Mouse (Mus musculus): Measurements from ENCODE around the gene Cntnap4. TPM values are rescaled to one million over a fixed set of nuclear protein-coding genes. Genes with fewer than 3 reads are reported as not detected.

The Cntnap4 gene
- polyA plus RNA-seq, 1 experiment = 4.6 TPM

DNA sequence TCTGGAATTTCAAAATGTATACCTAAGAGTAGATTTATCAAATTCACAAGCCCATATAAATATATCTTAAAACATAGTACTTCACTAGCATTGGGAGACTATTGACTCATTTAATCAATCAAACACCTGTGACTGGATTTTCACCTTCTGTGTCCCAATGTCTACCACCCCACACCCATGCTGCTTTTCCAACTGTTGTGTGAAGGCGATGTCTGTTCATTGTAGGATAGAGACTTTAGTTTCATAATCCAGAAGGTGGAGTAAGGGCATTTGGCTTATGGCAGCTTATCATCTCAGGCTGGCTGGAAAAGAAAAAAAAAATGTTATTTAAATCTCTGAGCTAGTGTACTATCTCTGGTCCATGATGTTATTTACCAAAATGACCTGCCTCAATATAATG, 83.4 kb downstream of the Cntnap4 start:
- Histone ChIP-seq H3K4me2 (ENCODE audit: low read depth) (no peak overlapping the region), H3ac (ENCODE audit: control insufficient read depth, insufficient read length) (no peak overlapping the region), H3K79me2 (ENCODE audit: control insufficient read depth, insufficient read depth) (no peaks in the 10 kb centered on the region), H3K27me3 (ENCODE audit: control insufficient read depth, insufficient read depth, insufficient read length) (no peaks in the 10 kb centered on the region), H3K4me3 (no peak overlapping the region), H3K36me3 (ENCODE audit: control insufficient read depth, insufficient read depth) (no peaks in the 10 kb centered on the region)
- TF ChIP-seq MYOG (IDR thresholded peaks at IDR 0.05; ENCODE audit: control insufficient read depth in 1 of 3, insufficient read depth in 1 of 3, insufficient read length in 2 of 3, low read depth in 2 of 3) = no peak
- TF ChIP-seq SRF (IDR thresholded peaks at IDR 0.05; ENCODE audit: control insufficient read depth, insufficient read length, low read depth) = no peak
- TF ChIP-seq POLR2A (IDR thresholded peaks at IDR 0.05; ENCODE audit: insufficient read length, low read depth) = no peak
- no peak for TF ChIP-seq MYOD1 (IDR thresholded peaks at IDR 0.05; ENCODE audit: control insufficient read depth in 1 of 3, insufficient read length in 2 of 3, low read depth in 2 of 3)
- TF ChIP-seq TCF3 (IDR thresholded peaks at IDR 0.05; ENCODE audit: insufficient read length, low read depth) = no peak
- no peak for TF ChIP-seq E2F4 (IDR thresholded peaks at IDR 0.05; ENCODE audit: insufficient read depth)
- no peak for TF ChIP-seq REST (IDR thresholded peaks at IDR 0.05; ENCODE audit: insufficient read depth, insufficient read length)
- no peak for TF ChIP-seq TCF12 (IDR thresholded peaks at IDR 0.05; ENCODE audit: insufficient read depth, poor library complexity, severe bottlenecking)
- TF ChIP-seq MAX (IDR thresholded peaks at IDR 0.05; ENCODE audit: low read depth) = no peak
- TF ChIP-seq POLR2AphosphoS2 (IDR thresholded peaks at IDR 0.05; ENCODE audit: insufficient read length, low read depth) = no peak

DNA sequence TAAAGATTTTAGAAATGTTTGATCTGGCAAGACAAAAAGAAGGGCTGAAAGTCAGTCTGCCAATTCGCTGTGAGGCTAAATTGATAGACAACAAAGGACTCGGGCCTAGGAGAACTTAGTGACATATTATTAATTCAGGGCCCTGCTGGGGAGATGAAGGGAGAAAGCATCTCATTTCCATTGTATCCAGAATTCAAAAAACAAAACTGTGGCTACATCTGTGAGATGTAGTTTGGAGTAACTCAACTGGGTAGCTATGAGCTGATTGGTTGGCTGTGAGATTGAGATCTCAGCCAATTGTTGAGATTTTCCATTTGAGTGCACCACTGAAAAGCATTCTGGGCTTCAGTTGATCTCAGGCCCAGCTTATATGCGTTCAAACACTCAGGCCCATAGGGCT, 84.2 kb downstream of the Cntnap4 start:
- Histone ChIP-seq H3K79me2 (ENCODE audit: control insufficient read depth, insufficient read depth) (no peaks in the 10 kb centered on the region), H3K36me3 (ENCODE audit: control insufficient read depth, insufficient read depth) (no peaks in the 10 kb centered on the region), H3K4me3 (no peak overlapping the region), H3ac (ENCODE audit: control insufficient read depth, insufficient read length) (no peak overlapping the region), H3K4me2 (ENCODE audit: low read depth) (no peak overlapping the region), H3K27me3 (ENCODE audit: control insufficient read depth, insufficient read depth, insufficient read length) (no peaks in the 10 kb centered on the region)
- TF ChIP-seq TCF3 (IDR thresholded peaks at IDR 0.05; ENCODE audit: insufficient read length, low read depth) (no peak), REST (IDR thresholded peaks at IDR 0.05; ENCODE audit: insufficient read depth, insufficient read length) (no peak), SRF (IDR thresholded peaks at IDR 0.05; ENCODE audit: control insufficient read depth, insufficient read length, low read depth) (no peak), USF1 (IDR thresholded peaks at IDR 0.05; ENCODE audit: low read depth) (no peak), TCF12 (IDR thresholded peaks at IDR 0.05; ENCODE audit: insufficient read depth, poor library complexity, severe bottlenecking) (no peak), MYOD1 (IDR thresholded peaks at IDR 0.05; ENCODE audit: control insufficient read depth in 1 of 3, insufficient read length in 2 of 3, low read depth in 2 of 3) (no peak), POLR2AphosphoS2 (IDR thresholded peaks at IDR 0.05; ENCODE audit: insufficient read length, low read depth) (no peak), POLR2A (IDR thresholded peaks at IDR 0.05; ENCODE audit: insufficient read length, low read depth) (no peak)

DNA sequence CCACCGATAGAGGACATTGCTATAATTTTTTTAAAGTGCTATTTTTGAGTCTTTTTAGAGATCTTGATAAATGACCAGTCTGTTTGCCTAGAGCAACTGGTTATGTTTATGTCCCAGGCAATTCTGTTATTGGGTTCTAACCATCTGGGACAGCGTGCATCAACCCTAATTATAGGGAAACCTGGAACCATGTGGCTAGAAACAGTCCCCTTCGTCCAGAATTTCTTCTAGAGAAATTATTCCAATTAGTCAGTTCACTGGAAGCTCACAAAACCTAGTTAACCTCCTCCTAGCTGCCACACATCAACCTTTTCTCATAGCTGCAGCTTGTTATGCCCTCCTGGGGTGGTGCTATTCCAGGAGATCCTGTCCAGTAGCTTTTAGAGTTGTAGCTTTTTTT, 94.2 kb downstream of the Cntnap4 start:
- H3K79me2 ChIP-seq (ENCODE audit: control insufficient read depth, insufficient read depth) = no peaks in the 10 kb centered on the region
- H3K27me3 ChIP-seq (ENCODE audit: control insufficient read depth, insufficient read depth, insufficient read length) = no peaks in the 10 kb centered on the region
- H3K4me2 ChIP-seq (ENCODE audit: low read depth) = peak overlapping the region; percentile 18
- H3K4me3 ChIP-seq = no peak overlapping the region
- H3ac ChIP-seq (ENCODE audit: control insufficient read depth, insufficient read length) = no peak overlapping the region
- H3K36me3 ChIP-seq (ENCODE audit: control insufficient read depth, insufficient read depth) = no peaks in the 10 kb centered on the region
- no peak for TF ChIP-seq TCF12 (IDR thresholded peaks at IDR 0.05; ENCODE audit: insufficient read depth, poor library complexity, severe bottlenecking)
- TF ChIP-seq TCF3 (IDR thresholded peaks at IDR 0.05; ENCODE audit: insufficient read length, low read depth) = no peak
- TF ChIP-seq MYOD1 (IDR thresholded peaks at IDR 0.05; ENCODE audit: control insufficient read depth in 1 of 3, insufficient read length in 2 of 3, low read depth in 2 of 3) = no peak
- no peak for TF ChIP-seq POLR2A (IDR thresholded peaks at IDR 0.05; ENCODE audit: insufficient read length, low read depth)
- TF ChIP-seq MAX (IDR thresholded peaks at IDR 0.05; ENCODE audit: low read depth) = no peak
- TF ChIP-seq E2F4 (IDR thresholded peaks at IDR 0.05; ENCODE audit: insufficient read depth) = no peak

DNA sequence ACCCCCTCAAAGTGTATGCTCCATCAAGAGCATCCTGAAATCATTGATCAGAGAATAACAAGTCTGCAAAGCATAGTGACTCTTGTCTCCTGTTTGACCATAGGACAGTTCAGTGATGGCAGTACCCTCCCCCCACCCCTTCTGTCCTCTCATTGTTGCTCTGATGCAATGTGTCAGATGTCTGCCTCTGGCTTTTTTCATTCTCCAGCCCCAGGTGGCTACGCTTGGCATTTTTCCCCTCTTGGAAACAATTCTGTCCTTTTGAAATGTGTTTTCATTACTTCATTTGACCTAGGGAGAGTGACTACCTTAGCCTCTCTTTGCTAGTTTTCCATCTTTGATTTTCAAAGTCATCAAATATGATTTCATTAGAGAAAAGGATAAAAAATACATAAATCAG, 104.8 kb downstream of the Cntnap4 start:
- Histone ChIP-seq H3K36me3 (ENCODE audit: control insufficient read depth, insufficient read depth) (no peaks in the 10 kb centered on the region), H3K79me2 (ENCODE audit: control insufficient read depth, insufficient read depth) (no peaks in the 10 kb centered on the region), H3K4me2 (ENCODE audit: low read depth) (no peak overlapping the region), H3ac (ENCODE audit: control insufficient read depth, insufficient read length) (no peak overlapping the region), H3K27me3 (ENCODE audit: control insufficient read depth, insufficient read depth, insufficient read length) (no peaks in the 10 kb centered on the region), H3K4me3 (no peak overlapping the region)
- no peak for TF ChIP-seq REST (IDR thresholded peaks at IDR 0.05; ENCODE audit: insufficient read depth, insufficient read length)
- TF ChIP-seq POLR2AphosphoS2 (IDR thresholded peaks at IDR 0.05; ENCODE audit: insufficient read length, low read depth) = no peak
- TF ChIP-seq E2F4 (IDR thresholded peaks at IDR 0.05; ENCODE audit: insufficient read depth) = no peak
- TF ChIP-seq MAX (IDR thresholded peaks at IDR 0.05; ENCODE audit: low read depth) = no peak

DNA sequence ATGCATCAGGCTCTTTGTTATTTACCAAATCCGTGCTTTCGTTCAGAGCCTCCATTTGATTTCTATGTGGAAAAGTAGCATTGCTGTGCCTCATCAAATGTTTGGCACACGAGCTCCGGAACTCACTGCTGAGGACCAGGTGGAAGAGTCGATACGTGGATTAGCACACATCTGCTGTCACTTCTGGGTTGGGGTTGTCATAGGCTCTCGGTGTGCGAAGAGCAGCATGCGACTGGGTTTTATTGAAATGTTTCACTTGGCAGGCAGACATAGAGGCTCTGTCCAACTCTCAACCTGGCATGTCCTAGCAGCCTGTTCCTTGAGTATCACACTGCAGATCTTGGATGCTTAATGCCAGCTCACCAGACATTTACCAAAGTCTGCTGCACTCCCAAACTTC, 111.9 kb downstream of the Cntnap4 start:
- Histone ChIP-seq H3K27me3 (ENCODE audit: control insufficient read depth, insufficient read depth, insufficient read length) (no peaks in the 10 kb centered on the region), H3ac (ENCODE audit: control insufficient read depth, insufficient read length) (no peak overlapping the region), H3K4me2 (ENCODE audit: low read depth) (no peak overlapping the region), H3K79me2 (ENCODE audit: control insufficient read depth, insufficient read depth) (no peaks in the 10 kb centered on the region), H3K4me3 (no peak overlapping the region), H3K36me3 (ENCODE audit: control insufficient read depth, insufficient read depth) (no peaks in the 10 kb centered on the region)
- no peak for TF ChIP-seq TCF12 (IDR thresholded peaks at IDR 0.05; ENCODE audit: insufficient read depth, poor library complexity, severe bottlenecking)
- no peak for TF ChIP-seq CEBPB (IDR thresholded peaks at IDR 0.05; ENCODE audit: insufficient read depth, poor library complexity, severe bottlenecking)
- TF ChIP-seq MAX (IDR thresholded peaks at IDR 0.05; ENCODE audit: low read depth) = no peak
- TF ChIP-seq MYOD1 (IDR thresholded peaks at IDR 0.05; ENCODE audit: control insufficient read depth in 1 of 3, insufficient read length in 2 of 3, low read depth in 2 of 3) = no peak
- TF ChIP-seq USF1 (IDR thresholded peaks at IDR 0.05; ENCODE audit: low read depth) = no peak
- no peak for TF ChIP-seq E2F4 (IDR thresholded peaks at IDR 0.05; ENCODE audit: insufficient read depth)
- no peak for TF ChIP-seq REST (IDR thresholded peaks at IDR 0.05; ENCODE audit: insufficient read depth, insufficient read length)
- TF ChIP-seq POLR2AphosphoS2 (IDR thresholded peaks at IDR 0.05; ENCODE audit: insufficient read length, low read depth) = no peak
- TF ChIP-seq TCF3 (IDR thresholded peaks at IDR 0.05; ENCODE audit: insufficient read length, low read depth) = no peak
- TF ChIP-seq MYOG (IDR thresholded peaks at IDR 0.05; ENCODE audit: control insufficient read depth in 1 of 3, insufficient read depth in 1 of 3, insufficient read length in 2 of 3, low read depth in 2 of 3) = no peak
- no peak for TF ChIP-seq POLR2A (IDR thresholded peaks at IDR 0.05; ENCODE audit: insufficient read length, low read depth)
- no peak for TF ChIP-seq SRF (IDR thresholded peaks at IDR 0.05; ENCODE audit: control insufficient read depth, insufficient read length, low read depth)
